Mouse (Mus musculus) spleen, adult 2 months (tissue): ENCODE results near the gene Olfr191.

Source experiments
- CTCF ChIP-seq: fragments of 200-500 bp; IDR thresholded peaks from 2 replicates; pipeline ENCODE4 v1.5.1; 2011; ENCODE audit warnings: mild to moderate bottlenecking, inconsistent platforms; ENCODE audit not compliant: insufficient read depth, insufficient read length, insufficient replicate concordance; ENCODE audit errors: extremely low read depth
- POLR2A ChIP-seq: fragments of 200-500 bp; IDR thresholded peaks from 2 replicates; pipeline ENCODE4 v1.6.1; 2011; ENCODE audit warnings: low read depth, low read length, inconsistent platforms

DNA sequence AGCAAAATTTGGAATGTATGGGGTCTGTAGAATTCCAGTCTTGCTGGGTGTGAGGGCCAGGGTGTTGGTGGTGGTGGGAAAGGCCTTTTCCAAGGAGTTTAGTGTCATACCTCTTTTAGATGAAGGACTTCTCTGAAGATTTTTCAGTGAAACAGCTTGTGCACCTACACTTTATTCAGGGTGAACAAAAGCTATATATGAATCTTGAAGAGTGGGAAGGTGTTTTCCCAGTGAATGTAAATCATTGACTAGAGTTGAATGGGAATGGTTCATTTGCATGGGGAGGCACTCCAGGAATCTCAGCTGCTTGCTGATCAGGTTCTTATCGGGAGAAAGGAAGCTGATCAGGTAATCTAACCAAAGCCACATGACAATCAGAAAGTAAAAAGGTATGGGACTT, 41.1 kb upstream of the Olfr191 start:
- TF ChIP-seq CTCF, result no peak
- no peak for TF ChIP-seq POLR2A
